Mouse (Mus musculus) left cerebral cortex, adult 11 months (tissue): Measurements from ENCODE around the gene Vav1.
A peak's percentile ranks its signal among the peaks of the same experiment; 100 is the strongest.
"Not testable (repeated sequence)": the region's sequence is repeated elsewhere in the genome, so short reads cannot be mapped to it uniquely, and the experiment has no call there.

ENCODE experiments used
- DNase-seq: peaks from one replicate; pipeline ENCODE4 v3.0.0; 2022; ENCODE audit warnings: low spot score

Gene Vav1

GRCm38 (mm10) chr17:57280411-57280810 is 1.5 kb downstream of the Vav1 start:
- no peak for DNase-seq

- no peak for DNase-seq
Observed at GRCm38 (mm10) chr17:57283906-57284305, 5.0 kb downstream of the Vav1 start.

DNA sequence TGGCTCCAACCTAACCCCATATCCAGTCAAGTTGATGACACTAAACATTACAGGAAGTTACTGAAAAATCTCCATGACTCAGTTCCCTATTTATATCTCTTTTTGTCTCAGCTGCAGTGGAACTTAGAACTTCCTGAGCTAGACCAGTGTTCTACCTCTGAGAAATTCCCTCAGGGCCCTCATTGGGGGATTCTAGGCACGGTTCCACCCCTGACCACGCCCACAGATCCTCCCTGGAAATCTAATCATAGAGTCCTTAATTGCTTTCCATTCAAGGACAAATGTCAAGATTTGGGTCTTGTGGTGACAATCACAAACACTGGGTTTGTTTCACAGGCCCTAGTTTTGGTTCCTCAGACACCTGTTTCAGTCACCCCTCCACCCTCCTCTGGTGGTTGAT is 6.2 kb downstream of the Vav1 start:
- no peak for DNase-seq

DNA sequence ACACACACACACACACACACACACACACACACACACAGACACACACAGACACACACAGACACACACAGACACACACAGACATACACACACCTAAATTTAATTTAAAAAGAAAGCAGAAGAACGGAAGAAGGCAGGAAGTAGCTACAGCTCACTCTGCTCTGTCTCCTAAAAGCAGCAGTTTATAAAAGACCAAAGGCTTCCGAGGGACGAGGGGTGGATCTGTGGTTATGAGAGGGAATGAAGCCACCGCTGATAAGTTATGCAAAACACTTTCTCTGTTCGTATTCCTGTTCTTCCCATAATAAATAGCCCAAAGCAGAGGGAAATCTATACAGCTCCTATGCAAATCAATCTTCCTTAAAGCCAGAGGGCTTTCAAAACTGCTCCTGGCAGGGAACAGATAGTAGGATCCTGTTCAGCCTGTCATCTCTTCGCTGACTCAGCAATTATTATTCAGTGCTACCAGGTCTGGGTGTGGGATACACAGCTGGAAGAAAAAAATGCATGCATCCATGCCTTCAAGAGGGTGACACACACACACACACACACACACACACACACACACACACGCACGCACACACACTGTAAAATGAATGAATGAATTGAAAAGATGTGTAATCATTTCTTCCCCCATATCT is 7.9 kb downstream of the Vav1 start:
- DNase-seq = no peak

DNA sequence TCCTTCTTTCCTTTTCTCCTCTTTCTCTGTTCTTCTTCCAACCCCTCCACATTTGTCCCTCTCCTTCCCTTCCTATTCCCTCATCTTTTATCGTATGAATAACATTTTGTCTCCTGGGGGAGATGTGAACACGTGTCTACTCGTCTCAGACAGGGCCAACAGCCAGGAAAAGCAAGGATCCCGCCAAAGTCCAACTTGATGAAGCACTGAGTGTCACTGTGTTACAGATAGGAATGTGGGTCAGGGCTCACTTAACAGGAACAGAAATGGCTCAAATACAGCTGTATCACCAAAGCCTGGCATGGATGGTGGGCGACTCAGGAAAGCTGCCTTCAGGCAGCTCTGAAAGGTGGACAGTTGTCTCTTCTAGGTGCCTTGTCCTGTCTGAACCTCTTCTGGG is 10.4 kb downstream of the Vav1 start:
- DNase-seq = no peak

- DNase-seq = no peak
Observed at GRCm38 (mm10) chr17:57290001-57290670, 11.2 kb downstream of the Vav1 start.

DNA sequence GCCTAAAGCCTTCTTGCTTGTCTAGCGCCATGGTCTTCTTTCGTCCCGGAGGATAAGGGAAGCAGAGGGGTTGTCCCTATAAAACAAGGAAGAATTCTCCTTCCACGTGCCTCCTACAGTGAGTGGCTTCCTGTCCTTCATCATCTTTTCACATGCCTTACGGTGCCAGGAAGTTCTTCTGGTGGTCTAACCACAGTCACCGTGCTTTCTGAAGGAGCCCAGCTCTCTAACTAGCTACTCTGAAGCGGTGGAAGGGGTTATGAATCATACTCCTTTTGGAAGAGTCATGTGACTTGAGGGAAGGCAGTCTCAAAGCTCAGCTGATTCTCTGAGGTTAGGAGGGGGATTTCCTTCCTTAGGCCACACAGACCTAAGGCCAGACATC is 11.8 kb downstream of the Vav1 start:
- no peak for DNase-seq

DNA sequence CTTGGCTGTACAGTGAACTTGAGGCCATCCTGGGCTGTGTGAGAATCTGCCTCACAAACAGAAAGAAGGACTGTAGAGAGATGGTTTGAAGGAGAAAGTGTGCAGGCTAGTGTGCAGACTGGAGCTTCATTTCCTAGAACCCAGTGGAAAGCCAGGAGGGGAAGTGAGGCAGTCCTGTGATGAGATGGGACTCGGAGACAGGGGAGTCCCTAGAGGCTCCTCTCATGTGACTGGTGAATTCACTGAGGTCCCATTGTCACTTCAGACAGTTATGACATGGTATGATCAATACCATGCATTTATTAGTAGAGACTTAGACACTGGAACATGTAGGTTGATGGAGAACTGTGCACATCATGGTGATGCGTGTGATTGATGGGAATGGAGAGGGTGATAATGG is 13.4 kb downstream of the Vav1 start:
- no peak for DNase-seq

DNA sequence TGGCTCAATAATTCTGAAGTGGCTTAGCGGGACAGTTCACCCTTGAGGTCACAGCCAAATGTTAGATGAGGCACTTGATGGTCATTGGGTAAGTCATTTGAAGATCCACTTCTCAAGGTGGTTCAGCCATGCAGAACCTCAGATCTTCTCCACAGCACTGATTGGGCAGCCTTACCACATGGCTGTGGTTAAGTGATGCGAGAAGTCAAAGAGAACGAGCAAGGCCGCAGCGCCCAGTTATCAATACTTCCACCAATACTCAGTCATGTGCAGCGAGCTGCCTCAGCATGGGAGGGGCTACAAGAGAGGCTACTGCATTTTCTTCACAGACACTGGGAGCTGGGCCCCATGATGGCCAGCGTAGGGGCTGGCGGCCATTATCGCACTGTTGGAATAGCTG is 14.1 kb downstream of the Vav1 start:
- DNase-seq = no peak

GRCm38 (mm10) chr17:57295935-57296334 is 17.0 kb downstream of the Vav1 start:
- DNase-seq = no peak

GRCm38 (mm10) chr17:57297040-57297439 is 18.1 kb downstream of the Vav1 start:
- DNase-seq = no peak

DNA sequence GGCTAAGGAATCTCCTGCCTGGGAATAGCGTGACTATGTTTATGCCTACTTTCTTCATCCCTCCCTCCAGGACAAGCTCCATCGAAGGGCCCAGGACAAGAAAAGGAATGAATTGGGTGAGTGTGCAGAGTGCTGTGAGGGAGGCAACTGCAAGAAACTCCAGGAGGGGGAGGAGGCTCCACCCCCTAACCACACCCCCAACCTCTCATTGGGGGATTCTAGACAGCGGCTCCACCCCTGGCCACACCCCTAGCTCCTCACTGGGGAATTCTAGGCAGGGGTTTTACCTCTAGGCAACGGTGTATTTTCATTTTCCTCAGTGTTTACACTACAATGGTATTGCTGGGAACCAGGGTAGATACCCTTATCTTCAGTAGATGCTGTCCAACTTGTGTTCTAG is 26.7 kb downstream of the Vav1 start:
- no peak for DNase-seq

- DNase-seq = no peak
Observed at GRCm38 (mm10) chr17:57307074-57307473, 28.2 kb downstream of the Vav1 start.

- no peak for DNase-seq
Observed at GRCm38 (mm10) chr17:57311801-57312200, 32.9 kb downstream of the Vav1 start.

DNA sequence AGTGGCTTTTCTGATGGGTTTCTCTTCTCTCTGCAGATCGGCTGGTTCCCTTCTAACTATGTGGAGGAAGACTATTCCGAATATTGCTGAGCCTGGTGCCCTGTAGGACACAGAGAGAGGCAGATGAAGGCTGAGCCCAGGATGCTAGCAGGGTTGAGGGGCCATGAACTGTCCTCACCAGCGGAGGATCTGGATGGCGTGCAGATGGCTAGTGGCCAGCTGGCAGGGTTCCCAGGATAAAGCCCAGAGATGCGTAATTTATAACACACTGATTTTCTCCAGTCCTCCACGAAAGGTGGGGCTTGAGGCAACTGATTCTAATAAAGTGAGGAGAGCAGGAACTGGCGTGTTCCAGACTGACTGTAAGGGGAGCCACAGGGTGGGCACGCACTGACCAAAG is 48.7 kb downstream of the Vav1 start:
- no peak for DNase-seq

DNA sequence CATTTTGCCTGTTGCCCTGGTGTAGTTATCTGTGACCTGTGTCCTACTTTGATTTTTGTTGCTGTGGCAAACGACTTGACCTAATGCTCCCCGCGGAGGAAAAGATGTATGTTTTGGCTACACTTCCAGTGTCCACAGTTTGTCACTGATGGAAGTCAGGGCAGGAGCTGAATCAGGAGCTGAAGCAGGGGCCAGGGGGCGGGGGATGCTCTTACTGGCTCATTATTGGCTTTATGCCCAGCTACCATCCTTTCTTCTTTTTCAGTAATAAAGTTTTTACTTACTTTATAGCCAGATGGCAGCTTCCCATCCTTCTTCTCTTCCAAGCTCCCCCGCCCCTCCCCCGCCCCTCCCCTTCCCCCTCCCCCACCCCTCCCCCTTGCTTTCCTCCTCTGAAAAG is 50.0 kb downstream of the Vav1 start:
- DNase-seq = no peak

DNA sequence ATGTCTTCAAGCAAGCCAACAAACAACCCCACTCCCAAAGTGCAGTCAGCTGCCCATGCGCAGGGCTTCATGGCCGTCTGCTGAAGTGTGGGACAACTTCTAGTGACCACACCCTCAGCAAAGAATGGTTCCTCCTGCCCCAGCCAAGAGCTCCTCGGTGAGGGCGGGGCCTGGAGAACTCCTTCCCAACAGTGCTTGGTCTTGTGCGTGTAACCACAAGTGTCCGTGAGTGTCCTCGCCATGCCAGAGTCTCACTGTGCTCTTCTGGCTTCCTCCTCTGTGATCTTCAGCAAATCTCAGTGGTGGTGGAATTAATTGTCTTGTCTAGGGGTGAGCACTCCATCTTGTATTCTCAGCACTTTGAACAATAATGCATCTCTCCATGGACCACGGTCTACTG is 52.1 kb downstream of the Vav1 start:
- DNase-seq = no peak

DNA sequence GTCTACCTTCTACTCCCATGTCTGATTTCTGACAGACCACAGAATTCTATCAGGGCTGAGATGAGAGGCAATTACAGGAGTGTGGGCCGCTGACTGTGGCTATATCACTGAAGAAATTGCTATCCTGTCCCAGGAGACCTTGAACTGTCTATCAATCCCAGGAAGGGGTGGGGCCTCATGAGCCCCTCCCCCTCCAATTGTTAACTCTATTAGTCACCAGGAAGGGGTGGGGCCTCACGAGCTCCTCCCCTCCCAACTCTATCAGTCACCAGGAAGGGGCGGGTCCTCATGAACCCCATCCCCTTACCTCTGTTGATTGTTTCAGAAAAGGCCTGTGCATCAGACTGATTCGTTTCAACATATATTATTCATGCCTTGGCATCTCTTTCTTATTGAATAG is 53.3 kb downstream of the Vav1 start:
- no peak for DNase-seq

DNA sequence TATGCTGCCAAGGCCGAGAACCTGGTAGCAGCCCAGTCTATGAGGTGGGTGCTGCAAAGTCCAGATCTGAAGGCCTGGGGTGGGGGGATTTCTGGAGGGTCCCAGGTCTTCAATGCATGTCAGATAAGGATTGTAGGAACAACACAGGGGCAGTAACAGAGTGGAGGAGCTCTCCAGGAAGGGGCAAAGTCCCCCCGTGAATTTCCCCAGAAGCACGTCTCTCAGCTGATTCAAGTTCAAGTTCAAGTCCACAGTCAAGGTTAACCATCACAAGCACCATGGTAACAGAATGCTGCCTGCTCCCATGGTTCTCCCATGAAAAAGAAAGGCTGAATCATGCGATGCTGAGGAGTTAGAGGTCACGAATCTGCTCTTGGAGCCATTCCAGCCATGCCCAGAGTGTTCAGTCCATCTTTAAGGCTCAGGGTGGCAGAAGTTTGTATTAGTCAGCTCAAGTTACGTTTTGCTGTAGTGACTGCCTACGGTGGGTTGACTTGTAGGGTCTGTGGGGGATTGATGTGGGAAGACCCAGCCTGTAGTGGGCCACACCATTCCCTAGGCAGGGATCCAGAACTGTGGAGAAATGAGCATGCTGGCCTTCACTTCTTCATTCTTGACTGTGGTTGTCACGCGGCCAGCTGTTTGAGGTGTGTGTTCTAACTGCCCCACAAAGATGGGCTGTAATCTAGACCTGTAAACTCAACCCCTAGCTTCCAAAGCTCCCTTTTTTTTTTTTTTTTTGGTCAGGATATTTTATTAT is 55.3 kb downstream of the Vav1 start:
- no peak for DNase-seq

DNA sequence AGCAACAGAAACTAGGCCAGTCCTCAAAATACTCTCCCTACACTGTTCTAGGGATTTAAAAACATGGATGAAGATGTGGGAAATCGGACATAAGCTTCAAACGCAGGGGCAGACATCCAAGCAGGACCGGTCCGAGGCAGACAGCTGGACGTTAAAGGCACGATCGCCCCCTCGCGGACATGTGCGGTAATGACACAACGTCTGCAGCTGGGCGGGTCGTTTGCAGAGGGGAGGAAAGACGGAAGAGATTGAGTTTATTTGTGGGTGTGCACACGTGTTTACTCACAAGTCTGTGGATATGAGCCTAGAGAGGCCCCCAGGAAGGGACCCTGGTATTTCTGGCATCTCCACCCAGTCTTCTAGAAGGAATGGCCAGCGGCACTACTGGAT is 55.9 kb downstream of the Vav1 start:
- peak; percentile 48 for DNase-seq

- not testable (repeated sequence) for DNase-seq
Observed at GRCm38 (mm10) chr17:57335194-57335593, 56.3 kb downstream of the Vav1 start.

DNA sequence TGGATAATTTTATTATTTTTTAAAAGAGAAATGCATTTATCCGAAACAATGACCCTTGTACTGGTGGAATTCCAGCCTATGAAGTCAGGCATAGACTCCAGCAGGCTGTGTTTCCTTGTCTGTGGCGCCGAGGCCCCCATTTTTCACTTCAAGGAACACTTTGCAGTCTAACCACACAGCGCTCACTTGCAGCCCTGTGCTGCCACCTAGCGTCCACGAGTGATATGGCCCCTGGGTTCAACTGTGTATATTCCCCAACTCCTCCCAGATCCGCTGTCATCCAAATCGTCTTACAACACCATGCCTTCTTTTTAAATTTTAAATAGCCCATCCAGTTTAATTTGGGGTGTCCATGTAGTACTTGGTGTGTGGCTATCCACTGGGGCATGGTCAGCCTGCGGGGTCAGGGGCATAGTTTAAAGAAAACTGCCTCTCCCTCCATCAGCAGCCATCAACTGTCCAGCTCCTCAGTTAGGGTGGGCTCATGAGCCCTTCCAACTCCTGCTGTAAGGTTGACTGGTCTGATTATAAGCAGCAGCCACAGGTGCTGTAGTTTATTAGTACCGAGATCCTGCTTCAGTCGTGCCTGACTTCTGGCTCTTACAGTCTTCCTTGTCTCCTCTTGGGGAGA is 56.9 kb downstream of the Vav1 start:
- DNase-seq = peak; percentile 83

- no peak for DNase-seq
Observed at GRCm38 (mm10) chr17:57337996-57338395, 59.1 kb downstream of the Vav1 start.
